Mouse (Mus musculus) spleen, adult 2 months (tissue): ENCODE results near the gene Hoxd4. TPM values are rescaled to one million over a fixed set of nuclear protein-coding genes. Genes with fewer than 3 reads are reported as not detected.

Source experiments
- DNase-seq, 2 experiments: peaks; one replicate each; pipeline versions ENCODE4 v3.0.0 to v3.0.0-alpha.2; 2012 to 2021; ENCODE audit warnings: low spot score in 2 of 2, low read depth in 1 of 2
- H3K27ac ChIP-seq: fragments of 200-500 bp; 2 replicates; pipeline ENCODE4 v1.5.1; 2012; ENCODE audit warnings: low read length, inconsistent platforms; ENCODE audit not compliant: insufficient read depth
- H3K27me3 ChIP-seq: fragments of 200-500 bp; 2 replicates; pipeline ENCODE4 v1.6.1; 2012; ENCODE audit warnings: mild to moderate bottlenecking, moderate library complexity, low read length, inconsistent platforms; ENCODE audit not compliant: control insufficient read depth, insufficient read depth
- H3K36me3 ChIP-seq: fragments of 200-500 bp; 2 replicates; pipeline ENCODE4 v1.6.1; 2012; ENCODE audit warnings: mild to moderate bottlenecking, low read length, inconsistent platforms; ENCODE audit not compliant: control insufficient read depth, insufficient read depth
- H3K4me1 ChIP-seq: fragments of 200-500 bp; 2 replicates; pipeline ENCODE4 v1.6.1; 2011; ENCODE audit warnings: inconsistent platforms; ENCODE audit not compliant: control insufficient read depth, insufficient read depth, insufficient read length
- H3K4me3 ChIP-seq: fragments of 200-500 bp; 2 replicates; pipeline ENCODE4 v1.5.1; 2011; ENCODE audit warnings: mild to moderate bottlenecking, inconsistent platforms; ENCODE audit not compliant: insufficient read depth, insufficient read length; ENCODE audit errors: extremely low read depth
- CTCF ChIP-seq: fragments of 200-500 bp; IDR thresholded peaks from 2 replicates; pipeline ENCODE4 v1.5.1; 2011; ENCODE audit warnings: mild to moderate bottlenecking, inconsistent platforms; ENCODE audit not compliant: insufficient read depth, insufficient read length, insufficient replicate concordance; ENCODE audit errors: extremely low read depth
- POLR2A ChIP-seq: fragments of 200-500 bp; IDR thresholded peaks from 2 replicates; pipeline ENCODE4 v1.6.1; 2011; ENCODE audit warnings: low read depth, low read length, inconsistent platforms
- WGBS: fragments of 180-500 bp; shearing (Covaris S2); methylation state at CpG from one replicate; pipeline ENCODE4 v1.1.7; 2018; 5-methylcytosine and 5-hydroxymethylcytosine counted together
- polyA plus RNA-seq: library from polyadenylated mRNA; depleted of rRNA; stranded (reverse); fragments of >200 nt; gene quantifications from 2 replicates; pipeline ENCODE4 v1.2.3, GENCODE M21; 2012

Gene Hoxd4
- polyA plus RNA-seq, 1 experiment = 0.29 TPM

- Histone ChIP-seq H3K27me3 (peaks cover 64% of the 10 kb centered on the region), H3K4me1 (peaks cover 9% of the 10 kb centered on the region; the same call in 1 of the 2 replicates), H3K4me3 (no peak overlapping the region), H3K36me3 (no peaks in the 10 kb centered on the region), H3K27ac (no peak overlapping the region)
- no peak for TF ChIP-seq POLR2A
- no peak for TF ChIP-seq CTCF
- 6% methylated on average over 16 of the region's 16 CpGs for WGBS
- DNase-seq = no peak
Measured at GRCm38 (mm10) chr2:74694066-74694465, 17.7 kb upstream of the Hoxd4 start.

- H3K27me3 ChIP-seq = peaks cover 61% of the 10 kb centered on the region
Measured at GRCm38 (mm10) chr2:74695383-74695782, 16.3 kb upstream of the Hoxd4 start.

GRCm38 (mm10) chr2:74695813-74696430 lies 15.8 kb upstream of the Hoxd4 start:
- Histone ChIP-seq H3K36me3 (no peaks in the 10 kb centered on the region), H3K4me3 (no peak overlapping the region), H3K27ac (no peak overlapping the region), H3K27me3 (peaks cover 60% of the 10 kb centered on the region), H3K4me1 (peaks cover 9% of the 10 kb centered on the region; the same call in 1 of the 2 replicates)
- TF ChIP-seq CTCF (no peak), POLR2A (no peak)
- WGBS = 20% methylated on average over 7 of the region's 7 CpGs
- DNase-seq = no peak

More at GRCm38 (mm10) chr2:74695383-74695782, 16.3 kb upstream of the Hoxd4 start:
- TF ChIP-seq POLR2A (no peak), CTCF (no peak)
- 25% methylated on average over 1 of the region's 1 CpGs for WGBS
- no peak for DNase-seq
- no peak overlapping the region for H3K4me3 ChIP-seq
- no peak overlapping the region for H3K27ac ChIP-seq
- no peaks in the 10 kb centered on the region for H3K36me3 ChIP-seq
- peaks cover 9% of the 10 kb centered on the region; the same call in 1 of the 2 replicates for H3K4me1 ChIP-seq

- DNase-seq = no peak
- TF ChIP-seq POLR2A (no peak), CTCF (no peak)
- Histone ChIP-seq H3K27ac (no peak overlapping the region), H3K27me3 (peaks cover 53% of the 10 kb centered on the region), H3K4me1 (peaks cover 9% of the 10 kb centered on the region; the same call in 1 of the 2 replicates), H3K36me3 (no peaks in the 10 kb centered on the region), H3K4me3 (no peak overlapping the region)
- 14% methylated on average over 34 of the region's 34 CpGs for WGBS
Measured at GRCm38 (mm10) chr2:74696442-74697335, 15.0 kb upstream of the Hoxd4 start.

- Histone ChIP-seq H3K4me3 (peak within 1 kb of the TSS; percentile 35; the same call in 1 of the 2 replicates), H3K36me3 (no peaks in the 10 kb centered on the region), H3K27ac (no peak within 1 kb of the TSS), H3K4me1 (peaks cover 9% of the 10 kb centered on the region; the same call in 1 of the 2 replicates), H3K27me3 (peaks cover 46% of the 10 kb centered on the region)
- TF ChIP-seq CTCF (no peak), POLR2A (no peak)
- DNase-seq = no peak
- 2% methylated on average over 43 of the region's 43 CpGs for WGBS
Measured at GRCm38 (mm10) chr2:74697567-74698121, 14.1 kb upstream of the Hoxd4 start, which contains the start of gene Hoxd9. Gene Hoxd9 (plus strand): TSS chr2:74697727.

- H3K4me1 ChIP-seq = peaks cover 9% of the 10 kb centered on the region; the same call in 1 of the 2 replicates
- peaks cover 47% of the 10 kb centered on the region for H3K27me3 ChIP-seq
- 4% methylated on average over 81 of the region's 86 CpGs for WGBS
- TF ChIP-seq CTCF (no peak), POLR2A (no peak)
- peak overlapping the region; percentile 35; the same call in 1 of the 2 replicates for H3K4me3 ChIP-seq
- H3K27ac ChIP-seq = no peak overlapping the region
- H3K36me3 ChIP-seq = no peaks in the 10 kb centered on the region
- no peak for DNase-seq
Measured at GRCm38 (mm10) chr2:74698201-74699052, 13.3 kb upstream of the Hoxd4 start.
